Comparison of ENCODE assay signal across 26 mouse cellular contexts in genomic region chr7:127216307-127216706, GRCm38 (mm10). TPM values are rescaled to one million over a fixed set of nuclear protein-coding genes. Genes with fewer than 3 reads are reported as not detected.
DNase-seq lines count a peak whose midpoint lies in the region; ATAC-seq and TF ChIP-seq lines count a peak whose summit lies in the region.
"Had no signal": no experiment of that assay in that cellular context is flagged by ENCODE, and none has a peak within 500 bp of the region (broad histone marks: within the 10 kb centered on the region; RNA-seq: fewer than 3 reads in every experiment).

No protein-coding gene starts in this region.

- H3K4me3 ChIP-seq in erythroblast, embryonic 14.5 days (replicated peaks): peak overlapping the region; percentile 16
- peak overlapping the region; percentile 38 for H3K4me3 ChIP-seq in megakaryocyte, embryonic 14.5 days (replicated peaks)
- H3K4me3 ChIP-seq in MEL (ENCODE audit: control insufficient read depth in 1 of 2, insufficient read depth in 1 of 2, low read depth in 2 of 2, low read length in 2 of 2) (no peak overlapping the region), myocyte (no peak overlapping the region)
- no peak overlapping the region for H3K4me3 ChIP-seq in forebrain, embryonic 13.5 days
- H3K4me3 ChIP-seq: embryonic facial prominence, embryonic 15.5 days; forebrain, embryonic 10.5 days; heart, adult 2 months; heart, embryonic 15.5 days; midbrain, embryonic 13.5 days; neural tube, embryonic 12.5 days had no signal

- no peak for TF ChIP-seq EP300 in MEL (IDR thresholded peaks at IDR 0.05; ENCODE audit: low read depth in 1 of 2, low read length in 2 of 2)

- no peak for DNase-seq in MEL (ENCODE audit: low read depth, low spot score)
- DNase-seq in layer of hippocampus, postnatal 25 days (ENCODE audit: extremely low spot score in 1 of 2, low spot score in 1 of 2): no peak
- DNase-seq: adrenal gland, postnatal 25 days; cerebellum, adult 8-10 months; forebrain, postnatal 0 days; gastrocnemius, postnatal 25 days; heart, adult 2 months; heart, postnatal 4 days; kidney, adult 2 months; kidney, postnatal 10 days; retina, postnatal 1 day; right cerebral cortex, postnatal 25 days; spleen, adult 18-20 months had no signal

- TF ChIP-seq CTCF in MEL (IDR thresholded peaks at IDR 0.05 in 2 of 3, conservative IDR thresholded peaks at IDR 0.05 in 1 of 3; ENCODE audit: control insufficient read depth in 1 of 3, insufficient read depth in 1 of 3, low read depth in 2 of 3, low read length in 3 of 3, poor library complexity in 1 of 3, severe bottlenecking in 1 of 3): no peak

- H3K4me1 ChIP-seq in erythroblast, embryonic 14.5 days (ENCODE audit: control insufficient read depth): peaks cover 88% of the 10 kb centered on the region
- H3K4me1 ChIP-seq in megakaryocyte, embryonic 14.5 days: peaks cover 98% of the 10 kb centered on the region
- H3K4me1 ChIP-seq in MEL (ENCODE audit: control insufficient read depth in 1 of 2, insufficient read depth in 2 of 2, low read length in 2 of 2): peaks cover 23 to 41% of the 10 kb centered on the region in 2 experiments
- H3K4me1 ChIP-seq in forebrain, embryonic 13.5 days: peaks cover 5% of the 10 kb centered on the region; the same call in 1 of the 2 replicates
- H3K4me1 ChIP-seq: neural tube, embryonic 12.5 days had no signal

- 80% methylated on average over 5 of the region's 5 CpGs for WGBS in forebrain, embryonic 13.5 days

- H3K79me2 ChIP-seq in MEL (ENCODE audit: control insufficient read depth, insufficient read depth, low read length, poor library complexity) (peaks cover 3% of the 10 kb centered on the region), myocyte (ENCODE audit: control insufficient read depth, insufficient read depth) (peaks cover 8% of the 10 kb centered on the region)

- H3K27me3 ChIP-seq in erythroblast, embryonic 14.5 days (ENCODE audit: control insufficient read depth): no peaks in the 10 kb centered on the region
- H3K27me3 ChIP-seq in megakaryocyte, embryonic 14.5 days (replicated peaks): no peaks in the 10 kb centered on the region
- H3K27me3 ChIP-seq in MEL (ENCODE audit: control insufficient read depth in 1 of 2, insufficient read depth in 2 of 2, low read length in 2 of 2): no peaks in the 10 kb centered on the region
- no peaks in the 10 kb centered on the region for H3K27me3 ChIP-seq in myocyte (ENCODE audit: control insufficient read depth, insufficient read depth, insufficient read length)
- H3K27me3 ChIP-seq in forebrain, embryonic 13.5 days: peaks cover 9% of the 10 kb centered on the region
- H3K27me3 ChIP-seq: embryonic facial prominence, embryonic 15.5 days; heart, embryonic 15.5 days had no signal

- no peak for TF ChIP-seq RAD21 in MEL (IDR thresholded peaks at IDR 0.05; ENCODE audit: low read depth, low read length)

- no peak overlapping the region for H3K27ac ChIP-seq in MEL (ENCODE audit: control insufficient read depth, low read depth, low read length)
- H3K27ac ChIP-seq in forebrain, embryonic 13.5 days: no peak overlapping the region
- H3K27ac ChIP-seq: embryonic facial prominence, embryonic 15.5 days; forebrain, embryonic 10.5 days; heart, adult 2 months; hindbrain, embryonic 14.5 days; midbrain, embryonic 13.5 days; neural tube, embryonic 12.5 days had no signal

- no peak overlapping the region for H3K4me2 ChIP-seq in myocyte (ENCODE audit: low read depth)
- H3K4me2 ChIP-seq in forebrain, embryonic 13.5 days: no peak overlapping the region
- H3K4me2 ChIP-seq: embryonic facial prominence, embryonic 15.5 days; hindbrain, embryonic 14.5 days; midbrain, embryonic 13.5 days had no signal

- no peak overlapping the region for H3ac ChIP-seq in myocyte (ENCODE audit: control insufficient read depth, insufficient read length)

- peaks cover 34% of the 10 kb centered on the region for H3K36me3 ChIP-seq in erythroblast, embryonic 14.5 days (ENCODE audit: control insufficient read depth)
- H3K36me3 ChIP-seq in megakaryocyte, embryonic 14.5 days (replicated peaks; ENCODE audit: low read length): peaks cover 39% of the 10 kb centered on the region
- H3K36me3 ChIP-seq in MEL (ENCODE audit: control insufficient read depth in 1 of 2, insufficient read depth in 2 of 2, low read length in 2 of 2): peaks cover 0 to 22% of the 10 kb centered on the region in 2 experiments; a peak in 2 of 4 replicates
- no peaks in the 10 kb centered on the region for H3K36me3 ChIP-seq in myocyte (ENCODE audit: control insufficient read depth, insufficient read depth)
- H3K36me3 ChIP-seq in forebrain, embryonic 13.5 days (ENCODE audit: poor library complexity, severe bottlenecking): no peaks in the 10 kb centered on the region
- H3K36me3 ChIP-seq: embryonic facial prominence, embryonic 15.5 days; heart, embryonic 15.5 days; midbrain, embryonic 13.5 days; neural tube, embryonic 12.5 days had no signal

- H3K9ac ChIP-seq in MEL (ENCODE audit: control insufficient read depth, low read depth, low read length, poor library complexity, severe bottlenecking): no peak overlapping the region
- H3K9ac ChIP-seq in forebrain, embryonic 13.5 days: no peak overlapping the region
- H3K9ac ChIP-seq: embryonic facial prominence, embryonic 15.5 days; forebrain, postnatal 0 days; hindbrain, embryonic 14.5 days; midbrain, embryonic 13.5 days; neural tube, embryonic 12.5 days had no signal

- no peak for ATAC-seq in erythroblast, adult 5-6 weeks (replicated peaks; ENCODE audit: low FRiP score, poor library complexity, severe bottlenecking)
- no peak for ATAC-seq in megakaryocyte, adult 5-6 weeks (ENCODE audit: poor library complexity, severe bottlenecking)
- no peak for ATAC-seq in forebrain, embryonic 13.5 days
- ATAC-seq: forebrain, postnatal 0 days; lung, postnatal 0 days; midbrain, embryonic 13.5 days had no signal

- TF ChIP-seq POLR2A in MEL (IDR thresholded peaks at IDR 0.05; ENCODE audit: control insufficient read depth in 1 of 2, insufficient read depth in 1 of 2, low read depth in 1 of 2, low read length in 2 of 2, poor library complexity in 1 of 2) (no peak), myocyte (IDR thresholded peaks at IDR 0.05; ENCODE audit: insufficient read length, low read depth) (no peak)

- H3K9me3 ChIP-seq in erythroblast, embryonic 14.5 days (ENCODE audit: control insufficient read depth, low read length): no peaks in the 10 kb centered on the region
- no peaks in the 10 kb centered on the region for H3K9me3 ChIP-seq in megakaryocyte, embryonic 14.5 days
- H3K9me3 ChIP-seq in MEL (replicated peaks; ENCODE audit: insufficient read depth, low read length): no peaks in the 10 kb centered on the region
- H3K9me3 ChIP-seq in forebrain, embryonic 13.5 days (replicated peaks): no peaks in the 10 kb centered on the region
- H3K9me3 ChIP-seq: embryonic facial prominence, embryonic 15.5 days; forebrain, embryonic 10.5 days; heart, embryonic 15.5 days; midbrain, embryonic 13.5 days; neural tube, embryonic 12.5 days had no signal

RNA-seq across cellular contexts. Expression of gene Mylpf, which starts 7.6 kb away (rescaled TPM):
- polyA plus RNA-seq in erythroblast, embryonic 14.5 days (2012): 2.0 and 3.5 TPM in 2 replicates
- total RNA-seq in erythroblast, adult 5-6 weeks (2015; ENCODE audit: low replicate concordance): 6.5 and 9.8 TPM in 2 replicates
- total RNA-seq in erythroblast, adult 5-6 weeks (2017; ENCODE audit: low replicate concordance): 16.2 and 61.5 TPM in 2 replicates
- 4.7 TPM in 1 of 2 replicates, not detected in the other for polyA plus RNA-seq in megakaryocyte, embryonic 14.5 days (2012; ENCODE audit: insufficient read depth, low replicate concordance)
- total RNA-seq in megakaryocyte, adult 5-6 weeks (2015): 5.0 and 6.0 TPM in 2 replicates
- 2.3 and 3.3 TPM in 2 replicates for total RNA-seq in megakaryocyte, adult 5-6 weeks (2017)
- 8.3 and 11.2 TPM in 2 replicates for total RNA-seq in MEL (2012; rRNA removed)
- 1 to 10 TPM in 1 of 2 experiments, not detected in 1; 9.1 TPM for polyA plus RNA-seq in MEL (2012; ENCODE audit: insufficient read depth in 1 of 2, insufficient read length in 2 of 2, low read depth in 1 of 2, low replicate concordance in 2 of 2, missing spikeins in 1 of 2)
- 10,881 TPM for polyA plus RNA-seq in myocyte (2012; fragmentation: generic; extraction: Trizol)
- 1 to 10 TPM in 1 of 2 experiments, under 1 TPM in 1; 0.96 to 2.9 TPM for total RNA-seq in layer of hippocampus, postnatal 25 days (2021)
- polyA plus RNA-seq in forebrain, embryonic 13.5 days (2015; fragmentation: Nextera tagmentation; extraction: Ambion mirVana): 9.0 and 9.8 TPM in 2 replicates

RNA-seq across cellular contexts. Expression of gene Tbc1d10b, which starts 8.0 kb away (rescaled TPM):
- 9.3 and 10.4 TPM in 2 replicates for polyA plus RNA-seq in erythroblast, embryonic 14.5 days (2012)
- total RNA-seq in erythroblast, adult 5-6 weeks (2015; ENCODE audit: low replicate concordance): 8.1 and 23.0 TPM in 2 replicates
- total RNA-seq in erythroblast, adult 5-6 weeks (2017; ENCODE audit: low replicate concordance): 77.5 and 122 TPM in 2 replicates
- polyA plus RNA-seq in megakaryocyte, embryonic 14.5 days (2012; ENCODE audit: insufficient read depth, low replicate concordance): 83.3 and 137 TPM in 2 replicates
- total RNA-seq in megakaryocyte, adult 5-6 weeks (2015): 27.0 and 27.4 TPM in 2 replicates
- 59.8 and 74.2 TPM in 2 replicates for total RNA-seq in megakaryocyte, adult 5-6 weeks (2017)
- total RNA-seq in MEL (2012; rRNA removed): 37.4 and 43.3 TPM in 2 replicates
- 10 to 100 TPM in 1 of 2 experiments, not detected in 1; 70.3 TPM for polyA plus RNA-seq in MEL (2012; ENCODE audit: insufficient read depth in 1 of 2, insufficient read length in 2 of 2, low read depth in 1 of 2, low replicate concordance in 2 of 2, missing spikeins in 1 of 2)
- polyA plus RNA-seq in myocyte (2012; fragmentation: generic; extraction: Trizol): 62.8 TPM
- 10 to 100 TPM; 97.2 to 99.9 TPM for total RNA-seq in layer of hippocampus, postnatal 25 days (2021)
- 24.9 and 27.3 TPM in 2 replicates for polyA plus RNA-seq in forebrain, embryonic 13.5 days (2015; fragmentation: Nextera tagmentation; extraction: Ambion mirVana)

RNA-seq across cellular contexts. Expression of gene Zfp553, which starts 16.6 kb away (rescaled TPM):
- 0.26 and 0.33 TPM in 2 replicates for polyA plus RNA-seq in erythroblast, embryonic 14.5 days (2012)
- total RNA-seq in erythroblast, adult 5-6 weeks (2015; ENCODE audit: low replicate concordance): 1.5 and 5.2 TPM in 2 replicates
- total RNA-seq in erythroblast, adult 5-6 weeks (2017; ENCODE audit: low replicate concordance): 2.0 and 3.2 TPM in 2 replicates
- polyA plus RNA-seq in megakaryocyte, embryonic 14.5 days (2012; ENCODE audit: insufficient read depth, low replicate concordance): 10.8 and 17.3 TPM in 2 replicates
- 2.9 and 3.1 TPM in 2 replicates for total RNA-seq in megakaryocyte, adult 5-6 weeks (2015)
- 5.9 and 9.7 TPM in 2 replicates for total RNA-seq in megakaryocyte, adult 5-6 weeks (2017)
- 13.9 and 14.6 TPM in 2 replicates for total RNA-seq in MEL (2012; rRNA removed)
- 10 to 100 TPM in 1 of 2 experiments, not detected in 1; 19.0 TPM for polyA plus RNA-seq in MEL (2012; ENCODE audit: insufficient read depth in 1 of 2, insufficient read length in 2 of 2, low read depth in 1 of 2, low replicate concordance in 2 of 2, missing spikeins in 1 of 2)
- 11.4 TPM for polyA plus RNA-seq in myocyte (2012; fragmentation: generic; extraction: Trizol)
- total RNA-seq in layer of hippocampus, postnatal 25 days (2021): 10 to 100 TPM; 18.0 to 20.6 TPM
- polyA plus RNA-seq in forebrain, embryonic 13.5 days (2015; fragmentation: Nextera tagmentation; extraction: Ambion mirVana): 68.9 and 73.1 TPM in 2 replicates

RNA-seq across cellular contexts. Expression of gene Sept1, which starts 16.6 kb away (rescaled TPM):
- 26.0 and 36.2 TPM in 2 replicates for polyA plus RNA-seq in erythroblast, embryonic 14.5 days (2012)
- total RNA-seq in erythroblast, adult 5-6 weeks (2015; ENCODE audit: low replicate concordance): 189 and 204 TPM in 2 replicates
- total RNA-seq in erythroblast, adult 5-6 weeks (2017; ENCODE audit: low replicate concordance): 179 and 191 TPM in 2 replicates
- polyA plus RNA-seq in megakaryocyte, embryonic 14.5 days (2012; ENCODE audit: insufficient read depth, low replicate concordance): 369 and 529 TPM in 2 replicates
- total RNA-seq in megakaryocyte, adult 5-6 weeks (2015): 36.2 and 36.8 TPM in 2 replicates
- 31.2 and 42.7 TPM in 2 replicates for total RNA-seq in megakaryocyte, adult 5-6 weeks (2017)
- 30.6 and 41.3 TPM in 2 replicates for total RNA-seq in MEL (2012; rRNA removed)
- polyA plus RNA-seq in MEL (2012; ENCODE audit: insufficient read depth in 1 of 2, insufficient read length in 2 of 2, low read depth in 1 of 2, low replicate concordance in 2 of 2, missing spikeins in 1 of 2): 100 to 1,000 TPM in 1 of 2 experiments, not detected in 1; 116 TPM
- 2.2 TPM for polyA plus RNA-seq in myocyte (2012; fragmentation: generic; extraction: Trizol)
- total RNA-seq in layer of hippocampus, postnatal 25 days (2021): 1 to 10 TPM; 4.0 to 4.2 TPM
- polyA plus RNA-seq in forebrain, embryonic 13.5 days (2015; fragmentation: Nextera tagmentation; extraction: Ambion mirVana): 31.8 and 33.4 TPM in 2 replicates

RNA-seq across cellular contexts. Expression of gene Cd2bp2, which starts 20.5 kb away (rescaled TPM):
- polyA plus RNA-seq in erythroblast, embryonic 14.5 days (2012): 6.9 and 9.2 TPM in 2 replicates
- total RNA-seq in erythroblast, adult 5-6 weeks (2015; ENCODE audit: low replicate concordance): 8.4 and 36.9 TPM in 2 replicates
- 17.9 and 22.9 TPM in 2 replicates for total RNA-seq in erythroblast, adult 5-6 weeks (2017; ENCODE audit: low replicate concordance)
- polyA plus RNA-seq in megakaryocyte, embryonic 14.5 days (2012; ENCODE audit: insufficient read depth, low replicate concordance): 13.5 and 43.5 TPM in 2 replicates
- total RNA-seq in megakaryocyte, adult 5-6 weeks (2015): 16.1 and 19.0 TPM in 2 replicates
- total RNA-seq in megakaryocyte, adult 5-6 weeks (2017): 51.8 and 57.5 TPM in 2 replicates
- total RNA-seq in MEL (2012; rRNA removed): 55.6 and 64.8 TPM in 2 replicates
- 10 to 100 TPM in 1 of 2 experiments, not detected in 1; 56.7 TPM for polyA plus RNA-seq in MEL (2012; ENCODE audit: insufficient read depth in 1 of 2, insufficient read length in 2 of 2, low read depth in 1 of 2, low replicate concordance in 2 of 2, missing spikeins in 1 of 2)
- polyA plus RNA-seq in myocyte (2012; fragmentation: generic; extraction: Trizol): 58.3 TPM
- 10 to 100 TPM; 92.1 to 95.7 TPM for total RNA-seq in layer of hippocampus, postnatal 25 days (2021)
- 89.0 and 98.7 TPM in 2 replicates for polyA plus RNA-seq in forebrain, embryonic 13.5 days (2015; fragmentation: Nextera tagmentation; extraction: Ambion mirVana)

Comparison
In these comparisons a context has a peak if more than half of its experiments do, and no peak if none do; other contexts are left out.
1. H3K4me3 ChIP-seq: peak in erythroblast, embryonic 14.5 days (single experiment) and megakaryocyte, embryonic 14.5 days (single experiment); none in MEL (0 of 2), myocyte (single experiment) and forebrain, embryonic 13.5 days (single experiment).
2. RNA of gene Mylpf, which starts 7.6 kb away (polyA plus RNA-seq): 10,881 TPM in myocyte (single experiment); 9.0 to 9.8 TPM in forebrain, embryonic 13.5 days, 9.1 TPM in MEL, 4.7 TPM in megakaryocyte, embryonic 14.5 days and 2.0 to 3.5 TPM in erythroblast, embryonic 14.5 days; every median in the first group is over 1,000 times any median in the second.